Mouse (Mus musculus): ENCODE measurements around the gene Pdzd2. TPM values are rescaled to one million over a fixed set of nuclear protein-coding genes. Genes with fewer than 3 reads are reported as not detected.
"Not testable (repeated sequence)": the region's sequence is repeated elsewhere in the genome, so short reads cannot be mapped to it uniquely, and the experiment has no call there.

Pdzd2 gene
- polyA plus RNA-seq, 1 experiment, result 17.6 TPM

GRCm38 (mm10) chr15:12377800-12378199, 361.9 kb downstream of the Pdzd2 start:
- DNase-seq (ENCODE audit: low read depth), result peak; percentile 93

GRCm38 (mm10) chr15:12376491-12377069, 363.1 kb downstream of the Pdzd2 start:
- no peak for DNase-seq (ENCODE audit: low read depth)

GRCm38 (mm10) chr15:12375641-12376311, 363.9 kb downstream of the Pdzd2 start:
- DNase-seq (ENCODE audit: low read depth), result no peak

GRCm38 (mm10) chr15:12374916-12375315, 364.8 kb downstream of the Pdzd2 start:
- no peak for DNase-seq (ENCODE audit: low read depth)

GRCm38 (mm10) chr15:12373918-12374317, 365.8 kb downstream of the Pdzd2 start:
- no peak for DNase-seq (ENCODE audit: low read depth)

- DNase-seq (ENCODE audit: low read depth), result no peak
Observed at GRCm38 (mm10) chr15:12373496-12373895, 366.2 kb downstream of the Pdzd2 start.

- no peak for DNase-seq (ENCODE audit: low read depth)
Observed at GRCm38 (mm10) chr15:12371183-12371582, 368.5 kb downstream of the Pdzd2 start.

GRCm38 (mm10) chr15:12370096-12370495, 369.6 kb downstream of the Pdzd2 start:
- DNase-seq (ENCODE audit: low read depth), result no peak

- no peak for DNase-seq (ENCODE audit: low read depth)
Observed at GRCm38 (mm10) chr15:12368850-12369249, 370.9 kb downstream of the Pdzd2 start.

GRCm38 (mm10) chr15:12368357-12368756, 371.4 kb downstream of the Pdzd2 start:
- no peak for DNase-seq (ENCODE audit: low read depth)

GRCm38 (mm10) chr15:12367306-12368080, 372.2 kb downstream of the Pdzd2 start:
- no peak for DNase-seq (ENCODE audit: low read depth)

GRCm38 (mm10) chr15:12366580-12367305, 373.0 kb downstream of the Pdzd2 start:
- not testable (repeated sequence) for DNase-seq (ENCODE audit: low read depth)

GRCm38 (mm10) chr15:12366072-12366469, 373.7 kb downstream of the Pdzd2 start:
- no peak for DNase-seq (ENCODE audit: low read depth)

GRCm38 (mm10) chr15:12365416-12366071, 374.2 kb downstream of the Pdzd2 start:
- no peak for DNase-seq (ENCODE audit: low read depth)

- no peak for DNase-seq (ENCODE audit: low read depth)
Observed at GRCm38 (mm10) chr15:12364096-12364495, 375.6 kb downstream of the Pdzd2 start.

- no peak for DNase-seq (ENCODE audit: low read depth)
Observed at GRCm38 (mm10) chr15:12362701-12363040, 377.1 kb downstream of the Pdzd2 start.

GRCm38 (mm10) chr15:12362001-12362700, 377.6 kb downstream of the Pdzd2 start:
- DNase-seq (ENCODE audit: low read depth), result no peak

- DNase-seq (ENCODE audit: low read depth), result no peak
Observed at GRCm38 (mm10) chr15:12360519-12361212, 379.1 kb downstream of the Pdzd2 start.

GRCm38 (mm10) chr15:12358384-12358783, 381.3 kb downstream of the Pdzd2 start:
- DNase-seq (ENCODE audit: low read depth), result no peak

GRCm38 (mm10) chr15:12357459-12357858, 382.3 kb downstream of the Pdzd2 start:
- DNase-seq (ENCODE audit: low read depth), result no peak

Measured in gonadal fat pad, adult 2 months (tissue).